Mouse (Mus musculus): ENCODE measurements around the gene Lyve1. TPM values are rescaled to one million over a fixed set of nuclear protein-coding genes. Genes with fewer than 3 reads are reported as not detected.
"Not testable (repeated sequence)": the region's sequence is repeated elsewhere in the genome, so short reads cannot be mapped to it uniquely, and the experiment has no call there.

Lyve1 gene
- 4.7 and 5.3 TPM in 2 replicates for polyA plus RNA-seq (2016; fragmentation: Nextera tagmentation; extraction: Ambion mirVana)

GRCm38 (mm10) chr7:110862751-110863289 lies at the start of gene Lyve1:
Gene Lyve1 (minus strand): TSS chr7:110863239.
- Histone ChIP-seq H3K9ac (no peak within 1 kb of the TSS), H3K27ac (no peak within 1 kb of the TSS), H3K4me2 (replicated peaks) (no peak within 1 kb of the TSS), H3K36me3 (no peaks in the 10 kb centered on the region), H3K9me3 (replicated peaks) (no peaks in the 10 kb centered on the region), H3K4me3 (no peak within 1 kb of the TSS), H3K4me1 (0 out of 2 replicates have a peak, but pooled peaks cover 4% of the 10 kb centered on the region), H3K27me3 (no peaks in the 10 kb centered on the region)
- 70% methylated on average over 12 of the region's 12 CpGs for WGBS
- no peak for ATAC-seq (ENCODE audit: low FRiP score)

- H3K27ac ChIP-seq: no peak overlapping the region
- H3K27me3 ChIP-seq: no peaks in the 10 kb centered on the region
- 84% methylated on average over 8 of the region's 8 CpGs for WGBS
- H3K9ac ChIP-seq: no peak overlapping the region
- no peaks in the 10 kb centered on the region for H3K36me3 ChIP-seq
- H3K4me3 ChIP-seq: no peak overlapping the region
- H3K9me3 ChIP-seq (replicated peaks): no peaks in the 10 kb centered on the region
- H3K4me2 ChIP-seq (replicated peaks): no peak overlapping the region
- no peak for ATAC-seq (ENCODE audit: low FRiP score)
- no peaks in the 10 kb centered on the region for H3K4me1 ChIP-seq
Measured at GRCm38 (mm10) chr7:110908209-110909144, 45.4 kb upstream of the Lyve1 start.

GRCm38 (mm10) chr7:110906566-110906965 lies 43.5 kb upstream of the Lyve1 start:
- no peak for ATAC-seq (ENCODE audit: low FRiP score)
- 90% methylated on average over 2 of the region's 2 CpGs for WGBS
- Histone ChIP-seq H3K4me1 (no peaks in the 10 kb centered on the region), H3K27ac (no peak overlapping the region), H3K27me3 (no peaks in the 10 kb centered on the region), H3K9me3 (replicated peaks) (no peaks in the 10 kb centered on the region), H3K4me3 (no peak overlapping the region), H3K9ac (no peak overlapping the region), H3K4me2 (replicated peaks) (no peak overlapping the region), H3K36me3 (no peaks in the 10 kb centered on the region)

DNA sequence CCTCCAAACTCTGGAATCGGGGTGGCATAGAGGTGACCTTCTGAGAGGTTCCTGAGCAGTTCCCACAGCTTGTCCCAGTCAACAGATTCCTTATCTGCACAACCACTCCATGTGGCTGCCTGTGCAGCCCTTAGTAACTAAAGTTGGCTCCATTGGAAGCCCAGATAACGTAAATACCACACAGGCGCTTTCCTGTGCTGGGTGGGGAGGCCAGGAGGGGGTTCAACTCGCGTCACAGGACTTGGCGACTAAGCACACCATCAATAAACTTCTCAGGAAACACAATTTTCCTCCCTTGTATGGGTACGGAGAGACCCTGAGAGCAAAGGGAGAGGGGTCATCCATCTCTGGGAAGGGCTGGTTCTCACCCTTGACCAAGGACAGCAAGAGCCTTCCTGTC lies 40.2 kb upstream of the Lyve1 start:
- H3K9ac ChIP-seq: no peak overlapping the region
- no peaks in the 10 kb centered on the region for H3K4me1 ChIP-seq
- H3K4me3 ChIP-seq: no peak overlapping the region
- no peak overlapping the region for H3K27ac ChIP-seq
- H3K4me2 ChIP-seq (replicated peaks): no peak overlapping the region
- WGBS: 78% methylated on average over 7 of the region's 7 CpGs
- H3K27me3 ChIP-seq: no peaks in the 10 kb centered on the region
- no peaks in the 10 kb centered on the region for H3K9me3 ChIP-seq (replicated peaks)
- no peak for ATAC-seq (ENCODE audit: low FRiP score)
- H3K36me3 ChIP-seq: no peaks in the 10 kb centered on the region

- 81% methylated on average over 8 of the region's 8 CpGs for WGBS
- H3K4me1 ChIP-seq: no peaks in the 10 kb centered on the region
- ATAC-seq (ENCODE audit: low FRiP score): no peak
- H3K27ac ChIP-seq: no peak overlapping the region
- no peaks in the 10 kb centered on the region for H3K9me3 ChIP-seq (replicated peaks)
- no peak overlapping the region for H3K4me2 ChIP-seq (replicated peaks)
- H3K36me3 ChIP-seq: no peaks in the 10 kb centered on the region
- no peaks in the 10 kb centered on the region for H3K27me3 ChIP-seq
- H3K4me3 ChIP-seq: no peak overlapping the region
- H3K9ac ChIP-seq: no peak overlapping the region
Measured at GRCm38 (mm10) chr7:110897202-110897601, 34.2 kb upstream of the Lyve1 start.

- Histone ChIP-seq H3K27me3 (no peaks in the 10 kb centered on the region), H3K4me3 (no peak overlapping the region), H3K4me2 (replicated peaks) (no peak overlapping the region), H3K9ac (no peak overlapping the region), H3K36me3 (no peaks in the 10 kb centered on the region), H3K9me3 (replicated peaks) (no peaks in the 10 kb centered on the region), H3K4me1 (no peaks in the 10 kb centered on the region), H3K27ac (no peak overlapping the region)
- ATAC-seq (ENCODE audit: low FRiP score): no peak
- WGBS: 90% methylated on average over 7 of the region's 7 CpGs
Measured at GRCm38 (mm10) chr7:110896453-110896852, 33.4 kb upstream of the Lyve1 start.

DNA sequence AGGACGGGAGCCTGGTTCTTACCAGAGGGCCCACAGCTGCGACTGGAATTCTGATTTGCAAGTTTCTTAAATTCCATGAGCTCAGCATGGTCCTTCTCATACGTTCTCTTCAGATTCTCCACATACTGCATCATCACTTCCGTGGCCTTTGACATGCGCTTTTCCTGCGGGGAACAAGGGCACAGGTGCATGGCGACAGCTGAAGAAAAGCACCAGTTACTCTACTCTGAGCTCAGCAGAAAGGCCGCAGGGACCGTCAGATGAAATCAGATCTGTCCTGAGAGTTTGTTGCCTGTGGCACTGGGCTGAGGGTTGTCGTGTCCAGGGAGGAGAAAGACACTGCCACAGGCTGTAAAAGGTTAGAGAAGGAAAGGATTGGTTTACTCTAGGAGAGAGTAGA lies 32.7 kb upstream of the Lyve1 start:
- H3K4me2 ChIP-seq (replicated peaks); H3K9ac ChIP-seq; H3K27ac ChIP-seq; ATAC-seq (ENCODE audit: low FRiP score); H3K4me1 ChIP-seq; H3K4me3 ChIP-seq; H3K27me3 ChIP-seq; H3K36me3 ChIP-seq; H3K9me3 ChIP-seq (replicated peaks): not testable (repeated sequence)
- 80% methylated on average over 10 of the region's 10 CpGs for WGBS

DNA sequence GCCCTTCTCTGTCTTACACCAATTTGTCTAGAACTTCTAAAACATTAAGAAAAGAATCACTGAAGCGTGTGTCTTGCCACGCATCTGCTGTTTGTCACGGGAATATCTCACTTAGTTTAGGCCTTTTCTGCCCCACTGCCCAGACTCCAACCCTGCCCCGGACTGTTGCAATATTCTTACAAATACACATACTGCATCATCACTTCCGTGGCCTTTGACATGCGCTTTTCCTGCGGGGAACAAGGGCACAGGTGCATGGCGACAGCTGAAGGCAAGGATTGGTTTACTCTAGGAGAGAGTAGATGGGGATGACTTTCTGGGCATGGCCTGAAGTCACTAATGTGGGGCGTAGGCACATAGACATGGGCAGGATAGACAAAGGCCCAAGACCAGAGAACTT lies 31.6 kb upstream of the Lyve1 start:
- Histone ChIP-seq H3K4me2 (replicated peaks) (no peak overlapping the region), H3K36me3 (no peaks in the 10 kb centered on the region), H3K27me3 (no peaks in the 10 kb centered on the region), H3K9ac (no peak overlapping the region), H3K9me3 (replicated peaks) (no peaks in the 10 kb centered on the region), H3K27ac (no peak overlapping the region), H3K4me1 (no peaks in the 10 kb centered on the region), H3K4me3 (no peak overlapping the region)
- no peak for ATAC-seq (ENCODE audit: low FRiP score)
- WGBS: 88% methylated on average over 9 of the region's 9 CpGs

DNA sequence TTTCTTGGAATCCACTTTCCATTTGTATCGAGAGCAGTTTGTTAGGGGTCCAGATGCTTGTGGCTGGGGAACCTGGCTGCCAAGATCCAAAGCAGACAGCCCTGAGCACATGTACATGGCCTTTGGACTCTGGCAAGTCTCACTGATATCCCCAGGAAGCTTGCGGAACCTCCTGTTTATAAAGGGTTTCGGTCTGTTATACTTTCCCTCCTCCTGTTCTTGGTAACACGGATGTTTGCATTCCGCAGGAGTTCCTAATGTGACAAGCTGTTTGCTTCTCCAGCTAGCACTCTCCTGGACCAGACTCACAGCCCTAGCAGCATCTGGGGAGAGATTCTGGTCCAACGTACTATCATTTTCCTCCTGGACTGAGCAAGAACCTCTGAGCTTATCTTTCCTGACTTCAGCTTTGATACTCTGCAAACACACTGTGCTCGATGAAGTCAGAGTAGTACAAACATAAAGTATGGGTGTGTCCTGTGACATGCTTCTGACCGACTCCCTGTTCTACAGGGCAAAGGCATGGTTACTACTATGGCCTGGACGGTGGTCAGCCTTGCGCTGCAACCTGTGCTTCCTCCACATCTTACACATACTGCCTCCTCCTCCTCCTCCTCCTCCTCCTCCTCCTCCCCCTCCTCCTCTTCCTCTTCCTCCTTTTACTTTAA lies 31.0 kb upstream of the Lyve1 start:
- Histone ChIP-seq H3K27me3 (no peaks in the 10 kb centered on the region), H3K4me3 (no peak overlapping the region), H3K9me3 (replicated peaks) (no peaks in the 10 kb centered on the region), H3K9ac (no peak overlapping the region), H3K36me3 (no peaks in the 10 kb centered on the region), H3K27ac (no peak overlapping the region), H3K4me1 (no peaks in the 10 kb centered on the region), H3K4me2 (replicated peaks) (no peak overlapping the region)
- ATAC-seq (ENCODE audit: low FRiP score): no peak
- WGBS: 81% methylated on average over 10 of the region's 10 CpGs

- H3K27me3 ChIP-seq: no peaks in the 10 kb centered on the region
- H3K9ac ChIP-seq: no peak overlapping the region
- H3K36me3 ChIP-seq: no peaks in the 10 kb centered on the region
- H3K4me3 ChIP-seq: no peak overlapping the region
- H3K27ac ChIP-seq: no peak overlapping the region
- 73% methylated on average over 9 of the region's 9 CpGs for WGBS
- no peaks in the 10 kb centered on the region for H3K9me3 ChIP-seq (replicated peaks)
- H3K4me2 ChIP-seq (replicated peaks): no peak overlapping the region
- ATAC-seq (ENCODE audit: low FRiP score): no peak
- no peaks in the 10 kb centered on the region for H3K4me1 ChIP-seq
Measured at GRCm38 (mm10) chr7:110891501-110891986, 28.5 kb upstream of the Lyve1 start.

- H3K27me3 ChIP-seq: no peaks in the 10 kb centered on the region
- WGBS: 79% methylated on average over 2 of the region's 2 CpGs
Measured at GRCm38 (mm10) chr7:110881746-110882333, 18.8 kb upstream of the Lyve1 start.

GRCm38 (mm10) chr7:110878028-110878427 lies 15.0 kb upstream of the Lyve1 start:
- Histone ChIP-seq H3K4me2 (replicated peaks) (no peak overlapping the region), H3K4me1 (no peaks in the 10 kb centered on the region), H3K4me3 (no peak overlapping the region), H3K9me3 (replicated peaks) (no peaks in the 10 kb centered on the region), H3K27me3 (no peaks in the 10 kb centered on the region), H3K36me3 (no peaks in the 10 kb centered on the region), H3K27ac (no peak overlapping the region), H3K9ac (no peak overlapping the region)
- WGBS: 83% methylated on average over 4 of the region's 4 CpGs
- no peak for ATAC-seq (ENCODE audit: low FRiP score)

More at GRCm38 (mm10) chr7:110881746-110882333, 18.8 kb upstream of the Lyve1 start:
- Histone ChIP-seq H3K36me3 (no peaks in the 10 kb centered on the region), H3K9me3 (replicated peaks) (no peaks in the 10 kb centered on the region), H3K4me2 (replicated peaks) (no peak overlapping the region), H3K4me3 (no peak overlapping the region), H3K9ac (no peak overlapping the region), H3K27ac (no peak overlapping the region), H3K4me1 (no peaks in the 10 kb centered on the region)
- no peak for ATAC-seq (ENCODE audit: low FRiP score)
